Mouse (Mus musculus): Measurements from ENCODE around the gene Dio1.

Gene Dio1

GRCm38 (mm10) chr4:107243365-107244333 lies 63.3 kb downstream of the Dio1 start:
- no peak for DNase-seq
